Mouse (Mus musculus): ENCODE results near the gene Nrf1. TPM values are rescaled to one million over a fixed set of nuclear protein-coding genes. Genes with fewer than 3 reads are reported as not detected.
A peak's percentile ranks its signal among the peaks of the same experiment; 100 is the strongest.

The Nrf1 gene
- polyA plus RNA-seq, 1 experiment from 2014 or later, result 32.9 TPM

GRCm38 (mm10) chr6:30147753-30148152 lies 100.0 kb downstream of the Nrf1 start:
- no peaks in the 10 kb centered on the region for H3K27me3 ChIP-seq (replicated peaks)
- WGBS, result 56% methylated on average over 6 of the region's 6 CpGs
- no peak overlapping the region for H3K4me3 ChIP-seq
- H3K27ac ChIP-seq (replicated peaks), result no peak overlapping the region
- no peaks in the 10 kb centered on the region for H3K9me3 ChIP-seq
- no peak overlapping the region for H3K4me2 ChIP-seq
- H3K36me3 ChIP-seq, result peaks cover 52% of the 10 kb centered on the region
- no peak for ATAC-seq (ENCODE audit: extremely low read depth, insufficient number of reproducible peaks, low FRiP score, low TSS enrichment)
- peaks cover 15% of the 10 kb centered on the region for H3K4me1 ChIP-seq
- no peak overlapping the region for H3K9ac ChIP-seq

GRCm38 (mm10) chr6:30150471-30150870 lies 102.7 kb downstream of the Nrf1 start:
- Histone ChIP-seq H3K9ac (no peak overlapping the region), H3K36me3 (peaks cover 42% of the 10 kb centered on the region), H3K4me1 (peaks cover 15% of the 10 kb centered on the region), H3K27me3 (replicated peaks) (no peaks in the 10 kb centered on the region), H3K4me3 (no peak overlapping the region), H3K9me3 (no peaks in the 10 kb centered on the region), H3K27ac (replicated peaks) (no peak overlapping the region), H3K4me2 (no peak overlapping the region)
- ATAC-seq (ENCODE audit: extremely low read depth, insufficient number of reproducible peaks, low FRiP score, low TSS enrichment), result no peak
- 85% methylated on average over 8 of the region's 8 CpGs for WGBS

GRCm38 (mm10) chr6:30152163-30152562 lies 104.4 kb downstream of the Nrf1 start:
- peaks cover 36% of the 10 kb centered on the region for H3K36me3 ChIP-seq
- H3K4me3 ChIP-seq, result no peak overlapping the region
- H3K4me2 ChIP-seq, result no peak overlapping the region
- no peak overlapping the region for H3K9ac ChIP-seq
- ATAC-seq (ENCODE audit: extremely low read depth, insufficient number of reproducible peaks, low FRiP score, low TSS enrichment), result no peak
- no peaks in the 10 kb centered on the region for H3K9me3 ChIP-seq
- H3K27ac ChIP-seq (replicated peaks), result no peak overlapping the region
- 84% methylated on average over 12 of the region's 12 CpGs for WGBS
- no peaks in the 10 kb centered on the region for H3K27me3 ChIP-seq (replicated peaks)
- peaks cover 12% of the 10 kb centered on the region for H3K4me1 ChIP-seq

GRCm38 (mm10) chr6:30152649-30153048 lies 104.9 kb downstream of the Nrf1 start:
- H3K36me3 ChIP-seq, result peaks cover 36% of the 10 kb centered on the region
- ATAC-seq (ENCODE audit: extremely low read depth, insufficient number of reproducible peaks, low FRiP score, low TSS enrichment), result no peak
- H3K4me1 ChIP-seq, result peaks cover 7% of the 10 kb centered on the region
- no peak overlapping the region for H3K4me2 ChIP-seq
- no peak overlapping the region for H3K4me3 ChIP-seq
- H3K27me3 ChIP-seq (replicated peaks), result no peaks in the 10 kb centered on the region
- no peaks in the 10 kb centered on the region for H3K9me3 ChIP-seq
- WGBS, result 75% methylated on average over 10 of the region's 10 CpGs
- H3K9ac ChIP-seq, result no peak overlapping the region
- no peak overlapping the region for H3K27ac ChIP-seq (replicated peaks)

GRCm38 (mm10) chr6:30153076-30153475 lies 105.3 kb downstream of the Nrf1 start:
- Histone ChIP-seq H3K27ac (replicated peaks) (no peak overlapping the region), H3K27me3 (replicated peaks) (no peaks in the 10 kb centered on the region), H3K9me3 (no peaks in the 10 kb centered on the region), H3K4me2 (no peak overlapping the region), H3K9ac (no peak overlapping the region), H3K4me3 (no peak overlapping the region), H3K4me1 (peaks cover 3% of the 10 kb centered on the region), H3K36me3 (peaks cover 36% of the 10 kb centered on the region)
- ATAC-seq (ENCODE audit: extremely low read depth, insufficient number of reproducible peaks, low FRiP score, low TSS enrichment), result no peak
- WGBS, result 64% methylated on average over 3 of the region's 3 CpGs

GRCm38 (mm10) chr6:30153733-30154415 lies 106.1 kb downstream of the Nrf1 start:
- no peaks in the 10 kb centered on the region for H3K4me1 ChIP-seq
- H3K36me3 ChIP-seq, result peaks cover 33% of the 10 kb centered on the region
- no peaks in the 10 kb centered on the region for H3K9me3 ChIP-seq
- no peak overlapping the region for H3K4me2 ChIP-seq
- no peak overlapping the region for H3K9ac ChIP-seq
- no peak overlapping the region for H3K4me3 ChIP-seq
- WGBS, result 91% methylated on average over 15 of the region's 15 CpGs
- ATAC-seq (ENCODE audit: extremely low read depth, insufficient number of reproducible peaks, low FRiP score, low TSS enrichment), result no peak
- no peak overlapping the region for H3K27ac ChIP-seq (replicated peaks)
- no peaks in the 10 kb centered on the region for H3K27me3 ChIP-seq (replicated peaks)

GRCm38 (mm10) chr6:30159516-30160045 lies 111.8 kb downstream of the Nrf1 start:
- no peaks in the 10 kb centered on the region for H3K36me3 ChIP-seq
- peaks cover 35% of the 10 kb centered on the region for H3K4me1 ChIP-seq
- H3K4me3 ChIP-seq, result no peak overlapping the region
- ATAC-seq (ENCODE audit: extremely low read depth, insufficient number of reproducible peaks, low FRiP score, low TSS enrichment), result no peak
- no peaks in the 10 kb centered on the region for H3K9me3 ChIP-seq
- 66% methylated on average over 4 of the region's 4 CpGs for WGBS
- H3K27me3 ChIP-seq (replicated peaks), result 0 out of 2 replicates have a peak, but pooled peaks cover 5% of the 10 kb centered on the region
- H3K4me2 ChIP-seq, result no peak overlapping the region
- H3K9ac ChIP-seq, result no peak overlapping the region
- H3K27ac ChIP-seq (replicated peaks), result no peak overlapping the region

- H3K9ac ChIP-seq, result 0 out of 2 replicates have a peak overlapping the region, but pooled peaks have one; percentile 14
- no peak overlapping the region for H3K4me2 ChIP-seq
- ATAC-seq (ENCODE audit: extremely low read depth, insufficient number of reproducible peaks, low FRiP score, low TSS enrichment), result no peak
- no peak overlapping the region for H3K27ac ChIP-seq (replicated peaks)
- 0 out of 2 replicates have a peak, but pooled peaks cover 5% of the 10 kb centered on the region for H3K27me3 ChIP-seq (replicated peaks)
- no peaks in the 10 kb centered on the region for H3K9me3 ChIP-seq
- no peaks in the 10 kb centered on the region for H3K36me3 ChIP-seq
- H3K4me3 ChIP-seq, result no peak overlapping the region
- H3K4me1 ChIP-seq, result peaks cover 35% of the 10 kb centered on the region
- 55% methylated on average over 4 of the region's 4 CpGs for WGBS
These were observed 112.6 kb downstream of the Nrf1 start for GRCm38 (mm10) chr6:30160408-30160807.

GRCm38 (mm10) chr6:30161618-30162017 lies 113.8 kb downstream of the Nrf1 start:
- Histone ChIP-seq H3K4me2 (no peak overlapping the region), H3K4me1 (peaks cover 35% of the 10 kb centered on the region), H3K27ac (replicated peaks) (peak overlapping the region; percentile 53; the same call in 1 of the 2 replicates), H3K27me3 (replicated peaks) (peaks cover 13% of the 10 kb centered on the region; the same call in 1 of the 2 replicates), H3K36me3 (no peaks in the 10 kb centered on the region), H3K9me3 (no peaks in the 10 kb centered on the region), H3K4me3 (no peak overlapping the region), H3K9ac (no peak overlapping the region)
- no peak for ATAC-seq (ENCODE audit: extremely low read depth, insufficient number of reproducible peaks, low FRiP score, low TSS enrichment)
- WGBS, result 60% methylated on average over 2 of the region's 2 CpGs

GRCm38 (mm10) chr6:30162091-30162490 lies 114.3 kb downstream of the Nrf1 start:
- 30% methylated on average over 7 of the region's 7 CpGs for WGBS
- Histone ChIP-seq H3K4me3 (no peak overlapping the region), H3K4me2 (no peak overlapping the region), H3K9ac (peak overlapping the region; percentile 45; the same call in 1 of the 2 replicates), H3K9me3 (no peaks in the 10 kb centered on the region), H3K36me3 (no peaks in the 10 kb centered on the region), H3K27ac (replicated peaks) (peak overlapping the region; percentile 53), H3K4me1 (peaks cover 38% of the 10 kb centered on the region), H3K27me3 (replicated peaks) (peaks cover 18% of the 10 kb centered on the region; the same call in 1 of the 2 replicates)
- no peak for ATAC-seq (ENCODE audit: extremely low read depth, insufficient number of reproducible peaks, low FRiP score, low TSS enrichment)

GRCm38 (mm10) chr6:30166349-30166748 lies 118.6 kb downstream of the Nrf1 start:
- 64% methylated on average over 3 of the region's 3 CpGs for WGBS
- H3K27me3 ChIP-seq (replicated peaks), result peaks cover 60% of the 10 kb centered on the region
- no peak overlapping the region for H3K4me2 ChIP-seq
- H3K27ac ChIP-seq (replicated peaks), result no peak overlapping the region
- no peak for ATAC-seq (ENCODE audit: extremely low read depth, insufficient number of reproducible peaks, low FRiP score, low TSS enrichment)
- H3K9me3 ChIP-seq, result no peaks in the 10 kb centered on the region
- peaks cover 27% of the 10 kb centered on the region for H3K4me1 ChIP-seq
- H3K9ac ChIP-seq, result no peak overlapping the region
- no peak overlapping the region for H3K4me3 ChIP-seq
- no peaks in the 10 kb centered on the region for H3K36me3 ChIP-seq

- no peak for ATAC-seq (ENCODE audit: extremely low read depth, insufficient number of reproducible peaks, low FRiP score, low TSS enrichment)
These were observed 119.4 kb downstream of the Nrf1 start for GRCm38 (mm10) chr6:30167192-30167591.

More at GRCm38 (mm10) chr6:30167192-30167591, 119.4 kb downstream of the Nrf1 start:
- Histone ChIP-seq H3K4me3 (no peak overlapping the region), H3K9ac (peak overlapping the region; percentile 19; the same call in 1 of the 2 replicates), H3K9me3 (no peaks in the 10 kb centered on the region), H3K27me3 (replicated peaks) (peaks cover 69% of the 10 kb centered on the region), H3K4me1 (peaks cover 19% of the 10 kb centered on the region), H3K36me3 (no peaks in the 10 kb centered on the region), H3K27ac (replicated peaks) (no peak overlapping the region), H3K4me2 (no peak overlapping the region)
- WGBS, result 29% methylated on average over 11 of the region's 11 CpGs
